Mouse (Mus musculus): ENCODE measurements around the gene Fpgs. TPM values are rescaled to one million over a fixed set of nuclear protein-coding genes. Genes with fewer than 3 reads are reported as not detected.
A peak's percentile ranks its signal among the peaks of the same experiment; 100 is the strongest.

The Fpgs gene
- total and polyA plus RNA-seq, 2 experiments from 2014 or later = 23.1 to 23.4 TPM

- peaks cover 47% of the 10 kb centered on the region for H3K36me3 ChIP-seq (ENCODE audit: insufficient read depth, low read length)
- H3K4me1 ChIP-seq (ENCODE audit: insufficient read depth, low read length) = no peaks in the 10 kb centered on the region
- no peak overlapping the region for H3K27ac ChIP-seq
- no peak for TF ChIP-seq CTCF (IDR thresholded peaks at IDR 0.05; ENCODE audit: low read depth)
- no peak for DNase-seq (ENCODE audit: low spot score)
- no peak overlapping the region for H3K4me2 ChIP-seq (ENCODE audit: low read depth, low read length)
- no peak for ATAC-seq
- no peaks in the 10 kb centered on the region for H3K27me3 ChIP-seq (ENCODE audit: insufficient read depth, low read length)
- H3K4me3 ChIP-seq (ENCODE audit: low read length) = no peak overlapping the region
- H3K9ac ChIP-seq (replicated peaks; ENCODE audit: low read length) = no peak overlapping the region
- whole genome bisulfite sequencing = 90% methylated on average over 10 of the region's 10 CpGs
- no peaks in the 10 kb centered on the region for H3K9me3 ChIP-seq (ENCODE audit: low read length)
Observed at GRCm38 (mm10) chr2:32683701-32684100, 20.2 kb downstream of the Fpgs start.

- WGBS = 71% methylated on average over 14 of the region's 14 CpGs
- TF ChIP-seq CTCF (IDR thresholded peaks at IDR 0.05; ENCODE audit: low read depth) = no peak
- H3K27me3 ChIP-seq (ENCODE audit: insufficient read depth, low read length) = no peaks in the 10 kb centered on the region
- no peaks in the 10 kb centered on the region for H3K9me3 ChIP-seq (ENCODE audit: low read length)
- H3K36me3 ChIP-seq (ENCODE audit: insufficient read depth, low read length) = peaks cover 47% of the 10 kb centered on the region
- H3K4me3 ChIP-seq (ENCODE audit: low read length) = no peak overlapping the region
- no peaks in the 10 kb centered on the region for H3K4me1 ChIP-seq (ENCODE audit: insufficient read depth, low read length)
- H3K9ac ChIP-seq (replicated peaks; ENCODE audit: low read length) = no peak overlapping the region
- no peak for ATAC-seq
- DNase-seq (ENCODE audit: low spot score) = no peak
- H3K4me2 ChIP-seq (ENCODE audit: low read depth, low read length) = no peak overlapping the region
- H3K27ac ChIP-seq = no peak overlapping the region
Observed at GRCm38 (mm10) chr2:32682721-32683417, 21.1 kb downstream of the Fpgs start.

- Histone ChIP-seq H3K9me3 (ENCODE audit: low read length) (no peaks in the 10 kb centered on the region), H3K27ac (no peak overlapping the region), H3K4me2 (ENCODE audit: low read depth, low read length) (no peak overlapping the region), H3K27me3 (ENCODE audit: insufficient read depth, low read length) (no peaks in the 10 kb centered on the region), H3K4me1 (ENCODE audit: insufficient read depth, low read length) (no peaks in the 10 kb centered on the region), H3K9ac (replicated peaks; ENCODE audit: low read length) (no peak overlapping the region), H3K36me3 (ENCODE audit: insufficient read depth, low read length) (peaks cover 39% of the 10 kb centered on the region), H3K4me3 (ENCODE audit: low read length) (no peak overlapping the region)
- peak; percentile 14 for DNase-seq (ENCODE audit: low spot score)
- 70% methylated on average over 6 of the region's 6 CpGs for WGBS
- peak; percentile 8; the same call in 1 of the 2 replicates for ATAC-seq
- no peak for TF ChIP-seq CTCF (IDR thresholded peaks at IDR 0.05; ENCODE audit: low read depth)
Observed at GRCm38 (mm10) chr2:32681754-32682153, 22.2 kb downstream of the Fpgs start.

GRCm38 (mm10) chr2:32680961-32681650 is 22.8 kb downstream of the Fpgs start:
- no peak overlapping the region for H3K9ac ChIP-seq (replicated peaks; ENCODE audit: low read length)
- ATAC-seq (0 out of 2 replicates have a peak, but pooled peaks have one; percentile 4), DNase-seq (ENCODE audit: low spot score) (no peak)
- no peak overlapping the region for H3K4me2 ChIP-seq (ENCODE audit: low read depth, low read length)
- WGBS = 83% methylated on average over 19 of the region's 19 CpGs
- H3K27me3 ChIP-seq (ENCODE audit: insufficient read depth, low read length) = no peaks in the 10 kb centered on the region
- H3K4me1 ChIP-seq (ENCODE audit: insufficient read depth, low read length) = no peaks in the 10 kb centered on the region
- H3K36me3 ChIP-seq (ENCODE audit: insufficient read depth, low read length) = peaks cover 32% of the 10 kb centered on the region
- H3K4me3 ChIP-seq (ENCODE audit: low read length) = no peak overlapping the region
- no peak for TF ChIP-seq CTCF (IDR thresholded peaks at IDR 0.05; ENCODE audit: low read depth)
- H3K9me3 ChIP-seq (ENCODE audit: low read length) = no peaks in the 10 kb centered on the region
- no peak overlapping the region for H3K27ac ChIP-seq

GRCm38 (mm10) chr2:32680051-32680451 is 23.9 kb downstream of the Fpgs start:
- Histone ChIP-seq H3K27me3 (ENCODE audit: insufficient read depth, low read length) (no peaks in the 10 kb centered on the region), H3K4me2 (ENCODE audit: low read depth, low read length) (no peak overlapping the region), H3K27ac (peak overlapping the region; percentile 15; the same call in 1 of the 2 replicates), H3K4me1 (ENCODE audit: insufficient read depth, low read length) (no peaks in the 10 kb centered on the region), H3K9me3 (ENCODE audit: low read length) (no peaks in the 10 kb centered on the region), H3K9ac (replicated peaks; ENCODE audit: low read length) (no peak overlapping the region), H3K36me3 (ENCODE audit: insufficient read depth, low read length) (peaks cover 23% of the 10 kb centered on the region), H3K4me3 (ENCODE audit: low read length) (no peak overlapping the region)
- 28% methylated on average over 7 of the region's 7 CpGs for WGBS
- ATAC-seq (peak; percentile 64), DNase-seq (ENCODE audit: low spot score) (no peak)
- no peak for TF ChIP-seq CTCF (IDR thresholded peaks at IDR 0.05; ENCODE audit: low read depth)

GRCm38 (mm10) chr2:32677683-32678082 is 26.3 kb downstream of the Fpgs start:
- DNase-seq (ENCODE audit: low spot score) (no peak), ATAC-seq (no peak)
- no peaks in the 10 kb centered on the region for H3K9me3 ChIP-seq (ENCODE audit: low read length)
- no peak overlapping the region for H3K9ac ChIP-seq (replicated peaks; ENCODE audit: low read length)
- no peak overlapping the region for H3K4me3 ChIP-seq (ENCODE audit: low read length)
- TF ChIP-seq CTCF (IDR thresholded peaks at IDR 0.05; ENCODE audit: low read depth) = no peak
- H3K4me2 ChIP-seq (ENCODE audit: low read depth, low read length) = no peak overlapping the region
- H3K4me1 ChIP-seq (ENCODE audit: insufficient read depth, low read length) = no peaks in the 10 kb centered on the region
- WGBS = 90% methylated on average over 7 of the region's 7 CpGs
- H3K27ac ChIP-seq = no peak overlapping the region
- no peaks in the 10 kb centered on the region for H3K27me3 ChIP-seq (ENCODE audit: insufficient read depth, low read length)
- peaks cover 1% of the 10 kb centered on the region; the same call in 1 of the 2 replicates for H3K36me3 ChIP-seq (ENCODE audit: insufficient read depth, low read length)

DNA sequence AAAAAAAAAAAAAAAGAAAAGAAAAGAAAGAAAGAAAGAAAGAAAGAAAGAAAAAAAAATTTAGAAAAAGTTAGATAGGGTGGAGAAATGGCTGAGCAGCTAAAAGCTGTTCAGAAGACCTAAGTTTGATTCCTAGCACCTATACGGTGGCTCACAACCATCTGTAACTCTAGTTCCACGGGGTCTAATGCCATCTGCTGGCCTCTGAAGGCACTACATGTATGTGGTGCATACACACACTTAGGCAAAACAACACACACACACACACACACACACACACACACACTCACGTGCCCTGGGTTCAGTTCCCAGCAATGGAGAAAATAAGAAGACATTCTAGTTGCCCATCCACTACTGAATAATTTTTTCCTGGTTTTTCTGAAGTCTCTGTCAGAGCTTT is 27.1 kb downstream of the Fpgs start:
- Histone ChIP-seq H3K36me3 (ENCODE audit: insufficient read depth, low read length) (no peaks in the 10 kb centered on the region), H3K4me3 (ENCODE audit: low read length) (no peak overlapping the region), H3K4me1 (ENCODE audit: insufficient read depth, low read length) (no peaks in the 10 kb centered on the region), H3K27me3 (ENCODE audit: insufficient read depth, low read length) (no peaks in the 10 kb centered on the region), H3K9me3 (ENCODE audit: low read length) (no peaks in the 10 kb centered on the region), H3K27ac (no peak overlapping the region), H3K9ac (replicated peaks; ENCODE audit: low read length) (no peak overlapping the region), H3K4me2 (ENCODE audit: low read depth, low read length) (no peak overlapping the region)
- 87% methylated on average over 3 of the region's 3 CpGs for WGBS
- no peak for ATAC-seq
- no peak for DNase-seq (ENCODE audit: low spot score)
- peak; percentile 23 for TF ChIP-seq CTCF (IDR thresholded peaks at IDR 0.05; ENCODE audit: low read depth)
